In the genomic region with DNA sequence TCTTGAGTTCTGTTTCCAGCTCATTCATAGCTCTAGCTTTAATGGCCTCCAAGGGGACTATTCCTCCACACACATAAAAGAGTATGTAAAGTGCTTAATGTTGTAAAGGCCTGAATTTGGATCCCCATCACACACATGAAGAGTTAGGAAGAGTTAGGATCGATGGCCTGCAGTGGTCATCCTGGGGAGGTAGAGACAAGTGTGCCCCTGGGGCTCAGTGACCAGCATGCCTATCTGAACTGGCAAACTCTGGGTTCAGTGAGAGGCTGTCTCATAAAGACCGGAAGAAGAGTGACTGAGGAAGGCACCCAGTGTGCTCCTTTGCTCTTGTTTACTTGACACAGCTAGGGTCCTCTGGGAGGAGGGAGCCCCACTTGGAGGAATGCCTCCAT, we compare ENCODE assay signal across 8 mouse cellular contexts. TPM values are rescaled to one million over a fixed set of nuclear protein-coding genes. Genes with fewer than 3 reads are reported as not detected.
DNase-seq lines count a peak whose midpoint lies in the region; ATAC-seq and TF ChIP-seq lines count a peak whose summit lies in the region.

No protein-coding gene starts in this region.

- H3K9ac ChIP-seq in forebrain, postnatal 0 days, result no peak overlapping the region
- no peak overlapping the region for H3K9ac ChIP-seq in liver, postnatal 0 days (replicated peaks)

- intact Hi-C loops in gastrocnemius, adult 2 months (cut with DNase I), result loop anchor here (2.0 kb wide), 1 partner anchor 74 kb away; no protein-coding TSS in a partner anchor

- peak overlapping the region; percentile 86 for H3K4me2 ChIP-seq in forebrain, postnatal 0 days (ENCODE audit: low read depth)
- H3K4me2 ChIP-seq in liver, postnatal 0 days (ENCODE audit: low read depth, low read length), result peak overlapping the region; percentile 94

- peaks cover 4% of the 10 kb centered on the region for H3K27me3 ChIP-seq in C2C12 (ENCODE audit: control insufficient read depth, insufficient read depth, insufficient read length)
- no peaks in the 10 kb centered on the region for H3K27me3 ChIP-seq in forebrain, postnatal 0 days (ENCODE audit: insufficient read depth, low read length)
- no peaks in the 10 kb centered on the region for H3K27me3 ChIP-seq in liver, postnatal 0 days (ENCODE audit: insufficient read depth, low read length)

- H3K4me1 ChIP-seq in forebrain, postnatal 0 days (ENCODE audit: insufficient read depth), result 0 out of 2 replicates have a peak, but pooled peaks cover 8% of the 10 kb centered on the region
- peaks cover 16% of the 10 kb centered on the region for H3K4me1 ChIP-seq in liver, postnatal 0 days (ENCODE audit: insufficient read depth)

- H3K27ac ChIP-seq in gastrocnemius, adult 2 months, result no peak overlapping the region
- H3K27ac ChIP-seq in forebrain, postnatal 0 days (ENCODE audit: low read depth, low read length), result no peak overlapping the region
- H3K27ac ChIP-seq in liver, postnatal 0 days (ENCODE audit: low read depth), result peak overlapping the region; percentile 89; the same call in 1 of the 2 replicates

- peak overlapping the region; percentile 52 for H3ac ChIP-seq in C2C12 (ENCODE audit: control insufficient read depth, insufficient read length, low read depth)

- no peaks in the 10 kb centered on the region for H3K9me3 ChIP-seq in forebrain, postnatal 0 days (ENCODE audit: low read length)
- H3K9me3 ChIP-seq in liver, postnatal 0 days (ENCODE audit: low read length), result no peaks in the 10 kb centered on the region

- H3K4me3 ChIP-seq in gastrocnemius, adult 2 months, result peak overlapping the region; percentile 97
- no peak overlapping the region for H3K4me3 ChIP-seq in C2C12 (ENCODE audit: insufficient read depth, poor library complexity, severe bottlenecking)
- no peak overlapping the region for H3K4me3 ChIP-seq in forebrain, postnatal 0 days (ENCODE audit: low read depth, low read length)
- H3K4me3 ChIP-seq in liver, postnatal 0 days (ENCODE audit: low read depth, low read length), result peak overlapping the region; percentile 79; the same call in 1 of the 2 replicates

- H3K79me2 ChIP-seq in C2C12 (ENCODE audit: control insufficient read depth, insufficient read depth), result peaks cover 33% of the 10 kb centered on the region

- no peak for TF ChIP-seq CTCF in gastrocnemius, adult 2 months (IDR thresholded peaks at IDR 0.05)
- no peak for TF ChIP-seq CTCF in C2C12 (IDR thresholded peaks at IDR 0.05; ENCODE audit: control insufficient read depth, insufficient read depth, insufficient read length)
- no peak for TF ChIP-seq CTCF in forebrain, postnatal 0 days (IDR thresholded peaks at IDR 0.05; ENCODE audit: low read depth)
- no peak for TF ChIP-seq CTCF in liver, postnatal 0 days (IDR thresholded peaks at IDR 0.05; ENCODE audit: low read depth)

- H3K36me3 ChIP-seq in C2C12 (ENCODE audit: control insufficient read depth, insufficient read depth), result peaks cover 35% of the 10 kb centered on the region
- H3K36me3 ChIP-seq in forebrain, postnatal 0 days (ENCODE audit: insufficient read depth), result peaks cover 28% of the 10 kb centered on the region
- peaks cover 25% of the 10 kb centered on the region for H3K36me3 ChIP-seq in liver, postnatal 0 days (replicated peaks; ENCODE audit: insufficient read depth, low read length)

- 70% methylated on average over 2 of the region's 2 CpGs for WGBS in forebrain, postnatal 0 days
- 50% methylated on average over 2 of the region's 2 CpGs for WGBS in liver, postnatal 0 days (ENCODE audit: insufficient replicate concordance)

- peaks cover 17% of the 10 kb centered on the region for H3K79me3 ChIP-seq in C2C12 (ENCODE audit: low read depth)

- no peak for ATAC-seq in forebrain, postnatal 0 days
- ATAC-seq in liver, postnatal 0 days, result no peak

- no peak for DNase-seq in gastrocnemius, adult 2 months
- DNase-seq in gastrocnemius, postnatal 10 days, result no peak
- no peak for DNase-seq in forebrain, postnatal 0 days
- no peak for DNase-seq in liver, postnatal 0 days
- no peak for DNase-seq in Muller cell, postnatal 12 days (ENCODE audit: inconsistent ontology term)
- DNase-seq in urinary bladder, postnatal 36 days (ENCODE audit: low spot score in 2 of 2), result no peak
- no peak for DNase-seq in cerebellum, postnatal 25 days

- TF ChIP-seq EP300 in liver, postnatal 0 days (IDR thresholded peaks at IDR 0.05; ENCODE audit: low read depth), result no peak

TF ChIP-seq in C2C12, 6 proteins besides CTCF, POLR2A, EP300 and RAD21:
- no peak for TF ChIP-seq MYOG (IDR thresholded peaks at IDR 0.05; ENCODE audit: control insufficient read depth, extremely low read depth, insufficient read length)
- no peak for TF ChIP-seq MYOD1 (IDR thresholded peaks at IDR 0.05; ENCODE audit: control insufficient read depth, insufficient read length, low read depth)
- TF ChIP-seq USF1 (IDR thresholded peaks at IDR 0.05; ENCODE audit: low read depth), result no peak
- no peak for TF ChIP-seq CEBPB (IDR thresholded peaks at IDR 0.05; ENCODE audit: low read depth)
- no peak for TF ChIP-seq MAX (IDR thresholded peaks at IDR 0.05)
- TF ChIP-seq FOSL1 (IDR thresholded peaks at IDR 0.05; ENCODE audit: insufficient read depth, low read length, poor library complexity, severe bottlenecking), result no peak

RNA-seq across cellular contexts. Expression of a gene that starts 0.9 kb away (rescaled TPM):
- total RNA-seq in gastrocnemius, adult 2 months (2021), result 100 to 1,000 TPM; 290 to 372 TPM
- 100 to 1,000 TPM; 538 to 546 TPM for total RNA-seq in gastrocnemius, postnatal 10 days (2021)
- polyA plus RNA-seq in C2C12 (2012; fragmentation: generic; extraction: Trizol), result 1,443 TPM
- 449 and 763 TPM in 2 replicates for total RNA-seq in forebrain, postnatal 0 days (2014; rRNA removed)
- polyA plus RNA-seq in forebrain, postnatal 0 days (2015; fragmentation: Nextera tagmentation; extraction: Ambion mirVana), result 491 and 597 TPM in 2 replicates
- polyA plus RNA-seq in liver, postnatal 0 days (2015; fragmentation: Nextera tagmentation; extraction: Ambion mirVana), result 422 and 441 TPM in 2 replicates

RNA-seq across cellular contexts. Expression of a gene that starts 30.7 kb away (rescaled TPM):
- total RNA-seq in gastrocnemius, adult 2 months (2021), result not detected
- total RNA-seq in gastrocnemius, postnatal 10 days (2021), result 1 to 10 TPM in 1 of 2 experiments, not detected in 1; 1.7 TPM
- 0.02 TPM for polyA plus RNA-seq in C2C12 (2012; fragmentation: generic; extraction: Trizol)
- 3.6 and 5.5 TPM in 2 replicates for total RNA-seq in forebrain, postnatal 0 days (2014; rRNA removed)
- polyA plus RNA-seq in forebrain, postnatal 0 days (2015; fragmentation: Nextera tagmentation; extraction: Ambion mirVana), result 3.6 and 3.7 TPM in 2 replicates
- 0.05 TPM in 1 of 2 replicates, not detected in the other for polyA plus RNA-seq in liver, postnatal 0 days (2015; fragmentation: Nextera tagmentation; extraction: Ambion mirVana)

Comparison
In these comparisons a context has a peak if more than half of its experiments do, and no peak if none do; other contexts are left out.
1. H3K4me3 ChIP-seq: peak in gastrocnemius, adult 2 months (single experiment) and liver, postnatal 0 days (single experiment); none in C2C12 (single experiment) and forebrain, postnatal 0 days (single experiment).